Mouse (Mus musculus) left cerebral cortex, adult 8-10 months (tissue): Measurements from ENCODE around the gene Mllt3. TPM values are rescaled to one million over a fixed set of nuclear protein-coding genes. Genes with fewer than 3 reads are reported as not detected.

Experiments used
- DNase-seq, 2 experiments: peaks; one replicate each; pipeline ENCODE4 v3.0.0; 2022; ENCODE audit warnings: low spot score in 2 of 2
- total RNA-seq, 4 experiments: library from RNA; stranded (reverse); gene quantifications; 2 replicates each; pipeline ENCODE4 v1.2.4; 2022

Mllt3 gene
- total RNA-seq, 4 experiments from 2014 or later = 35.3 to 39.1 (median 37.0) TPM

GRCm38 (mm10) chr4:87881995-87882394 lies 151.2 kb downstream of the Mllt3 start:
- DNase-seq = no peak

- no peak for DNase-seq
Observed at GRCm38 (mm10) chr4:87881583-87881982, 151.6 kb downstream of the Mllt3 start.

DNA sequence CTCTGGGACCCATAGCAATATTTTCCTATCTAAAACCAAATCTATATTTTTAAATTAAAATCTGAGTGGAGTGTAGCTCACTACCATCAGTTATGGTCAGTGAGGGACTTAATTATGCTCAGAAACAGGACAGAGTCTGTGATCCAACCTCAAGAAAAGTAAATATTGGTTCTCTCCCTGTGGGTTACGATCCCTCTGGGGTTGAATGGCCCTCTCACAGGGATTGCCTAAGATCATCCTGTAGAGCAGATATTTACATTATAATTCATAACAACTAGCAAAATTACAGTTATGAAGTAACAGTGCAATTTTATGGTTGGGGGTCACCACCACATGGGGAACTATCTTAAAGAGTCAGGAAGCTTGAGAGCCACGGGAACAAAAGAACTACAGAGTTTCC lies 152.9 kb downstream of the Mllt3 start:
- DNase-seq = no peak

DNA sequence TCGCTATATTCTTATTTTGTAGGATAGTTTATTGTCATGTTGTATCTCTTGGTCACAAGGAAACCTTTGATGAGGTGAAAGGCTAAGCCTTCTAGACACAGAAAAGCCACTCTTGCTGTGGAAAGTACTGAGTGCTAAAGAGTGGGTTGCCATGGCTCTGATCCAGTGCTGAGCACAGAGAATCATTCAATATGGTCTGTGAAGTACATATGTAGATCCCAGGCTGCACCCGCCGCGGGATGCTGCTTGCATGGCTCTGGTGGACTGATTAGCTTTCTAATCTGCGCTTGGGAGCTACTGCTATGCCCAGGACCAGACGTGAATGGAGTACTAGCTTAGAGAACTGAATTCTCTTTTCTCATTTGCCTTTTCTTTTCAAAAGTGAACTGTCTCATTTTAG lies 154.5 kb downstream of the Mllt3 start:
- no peak for DNase-seq

GRCm38 (mm10) chr4:87870563-87870962 lies 162.6 kb downstream of the Mllt3 start:
- DNase-seq = no peak

DNA sequence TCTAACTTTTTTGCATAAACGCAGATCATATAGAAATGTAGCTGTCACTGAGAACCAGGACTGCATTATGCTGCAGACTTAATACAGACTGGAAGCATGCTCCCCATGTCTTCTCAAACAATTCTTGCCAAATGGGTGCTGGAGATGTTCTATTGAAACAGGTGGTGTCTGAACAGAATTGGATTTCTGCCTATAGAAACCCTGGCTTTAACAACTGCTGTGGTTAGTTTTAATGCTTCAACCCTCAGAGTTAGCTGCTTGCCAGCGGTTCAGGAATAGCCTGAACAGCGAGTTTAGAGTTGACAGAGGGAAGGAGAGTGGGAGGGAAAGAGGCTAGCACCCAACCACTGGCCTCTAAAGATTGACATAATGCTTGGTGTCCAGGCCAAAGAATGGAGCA lies 166.6 kb downstream of the Mllt3 start:
- DNase-seq = peak in 1 of 2 experiments; percentile 18

DNA sequence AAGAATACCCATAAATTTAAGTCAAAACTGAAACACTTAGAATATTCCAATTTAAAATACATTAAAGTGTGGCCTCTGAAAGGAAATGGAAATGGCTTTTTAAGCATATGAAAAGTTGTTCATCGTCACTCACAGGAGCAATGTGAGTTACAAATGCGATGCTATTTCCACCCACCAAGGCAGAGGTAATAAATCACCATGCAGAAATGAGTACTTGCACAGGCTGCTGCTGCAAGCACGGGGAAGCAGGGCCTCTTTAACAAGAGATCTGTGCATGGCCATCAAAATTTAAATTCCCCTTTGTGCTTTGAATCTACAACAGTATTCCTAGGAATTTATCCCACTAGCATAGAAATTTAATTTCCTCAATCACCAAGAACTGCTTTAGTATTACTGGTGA lies 167.3 kb downstream of the Mllt3 start:
- DNase-seq = no peak

GRCm38 (mm10) chr4:87865041-87865440 lies 168.1 kb downstream of the Mllt3 start:
- no peak for DNase-seq

DNA sequence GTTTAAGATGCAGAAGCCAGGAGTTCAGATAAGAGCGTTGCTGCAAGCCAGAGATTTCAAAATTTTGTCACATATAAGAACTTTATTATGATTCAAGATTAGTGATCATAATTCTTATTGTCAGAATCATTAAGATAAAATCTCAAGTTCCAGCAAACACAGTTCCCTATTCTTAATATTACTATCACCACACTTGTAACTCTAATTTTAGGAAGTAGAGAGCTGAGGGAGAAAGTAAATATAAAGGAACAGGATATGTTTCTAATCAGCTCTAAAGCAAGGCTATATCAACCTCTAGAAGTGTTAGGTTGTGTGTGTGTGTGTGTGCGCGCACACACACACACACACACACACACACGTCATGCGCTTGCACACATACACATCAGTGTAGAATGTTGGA lies 170.0 kb downstream of the Mllt3 start:
- DNase-seq = no peak

GRCm38 (mm10) chr4:87860723-87861122 lies 172.4 kb downstream of the Mllt3 start:
- DNase-seq = no peak

DNA sequence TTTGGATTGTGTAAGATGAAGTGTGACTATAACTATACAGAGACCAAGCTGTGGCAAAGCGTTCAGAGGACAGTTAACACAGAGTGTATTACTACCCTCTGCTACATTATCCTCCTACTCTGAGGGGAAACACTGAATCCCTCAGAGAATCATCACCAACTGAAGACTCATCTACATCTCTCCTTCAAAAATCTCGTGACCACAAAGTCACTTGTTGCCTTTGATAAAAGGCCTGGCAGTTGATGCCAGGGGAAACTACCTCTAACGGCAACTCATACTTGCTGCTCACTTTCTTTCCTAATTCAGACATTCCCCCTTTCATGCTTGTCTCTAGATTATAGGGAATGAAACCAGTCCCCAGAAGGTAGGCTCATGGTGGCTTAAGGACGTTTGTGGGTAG lies 174.0 kb downstream of the Mllt3 start:
- DNase-seq = no peak

- no peak for DNase-seq
Observed at GRCm38 (mm10) chr4:87857982-87858381, 175.2 kb downstream of the Mllt3 start.

DNA sequence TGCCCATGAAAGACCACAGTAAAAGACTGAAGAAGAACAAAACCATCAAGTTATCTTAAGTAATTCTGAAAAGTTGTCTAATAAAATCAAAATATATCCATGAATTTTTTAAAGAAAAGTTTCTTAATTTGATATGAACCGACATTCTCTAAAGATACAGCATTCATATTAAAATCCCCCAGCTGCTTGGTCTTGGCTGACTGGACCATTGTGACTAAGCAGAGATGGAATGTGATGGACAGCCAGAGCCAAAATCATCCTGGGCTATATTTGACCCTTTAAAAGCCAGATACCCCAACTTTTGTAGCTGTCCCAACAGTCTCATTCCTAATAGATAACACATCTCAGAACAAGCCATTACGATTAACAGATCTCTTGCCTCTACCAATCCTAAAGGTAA lies 180.7 kb downstream of the Mllt3 start:
- DNase-seq = no peak

DNA sequence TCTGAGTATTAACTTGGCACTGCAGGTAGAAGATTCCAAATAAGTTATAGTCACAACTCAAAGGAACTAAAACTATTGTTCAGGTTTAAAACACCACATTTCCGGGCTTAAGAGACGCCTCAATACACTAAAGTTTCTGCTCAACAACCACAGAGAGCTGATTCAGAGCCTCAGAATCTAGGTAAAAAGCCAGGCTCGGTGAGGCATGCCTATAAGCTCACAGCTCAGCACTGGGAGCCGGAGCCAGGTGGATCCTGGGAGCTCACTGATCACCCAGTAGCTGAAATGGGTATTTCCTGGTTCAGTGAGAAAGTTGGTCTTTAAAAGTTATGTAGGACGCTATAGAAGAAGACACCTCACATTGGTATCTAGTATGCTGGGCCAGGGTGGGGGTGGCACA lies 183.1 kb downstream of the Mllt3 start:
- no peak for DNase-seq

- DNase-seq = no peak
Observed at GRCm38 (mm10) chr4:87844668-87845210, 188.4 kb downstream of the Mllt3 start.

- no peak for DNase-seq
Observed at GRCm38 (mm10) chr4:87840210-87840910, 192.8 kb downstream of the Mllt3 start.

- no peak for DNase-seq
Observed at GRCm38 (mm10) chr4:87838716-87839115, 194.4 kb downstream of the Mllt3 start.

DNA sequence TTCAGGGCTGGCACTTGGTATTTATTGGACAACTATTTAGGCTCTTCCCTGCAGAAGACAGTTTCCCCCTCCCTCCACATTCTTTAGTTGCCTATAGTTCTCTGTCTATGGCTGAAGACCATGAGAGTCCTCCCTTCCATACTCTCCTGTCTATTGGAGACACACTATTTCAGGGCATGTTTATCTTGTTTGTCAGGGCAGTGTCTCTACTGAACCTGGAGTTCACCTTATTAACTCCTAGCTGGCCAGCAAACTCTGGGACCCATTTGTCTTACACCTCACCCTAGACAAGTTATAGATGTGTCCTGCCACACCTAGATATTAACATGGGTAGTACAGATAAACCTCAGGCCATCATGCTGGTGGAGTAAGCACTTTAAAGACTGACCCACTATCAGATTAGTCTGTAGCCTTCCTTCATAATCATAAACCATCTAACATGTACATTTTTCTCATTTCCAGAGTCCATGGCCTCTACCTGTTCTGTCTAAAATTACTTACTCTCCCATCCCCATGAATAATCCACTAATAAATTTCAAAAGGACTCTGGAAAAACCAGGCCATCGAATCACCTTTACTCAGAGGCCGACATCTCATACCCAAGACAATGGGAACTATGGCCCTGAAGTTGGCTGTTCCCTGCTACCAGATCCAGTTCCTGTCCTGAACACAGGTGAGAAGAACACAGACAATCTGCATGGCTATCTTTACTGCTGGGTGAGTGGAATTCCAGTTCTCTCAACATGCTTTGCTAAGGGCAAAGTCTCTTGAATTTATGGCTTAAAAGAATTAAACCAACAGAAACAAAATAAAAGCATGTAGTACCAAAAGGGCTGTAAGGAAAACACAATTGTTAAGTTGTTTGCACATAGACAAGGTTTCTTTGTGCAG lies 195.4 kb downstream of the Mllt3 start:
- DNase-seq = no peak

DNA sequence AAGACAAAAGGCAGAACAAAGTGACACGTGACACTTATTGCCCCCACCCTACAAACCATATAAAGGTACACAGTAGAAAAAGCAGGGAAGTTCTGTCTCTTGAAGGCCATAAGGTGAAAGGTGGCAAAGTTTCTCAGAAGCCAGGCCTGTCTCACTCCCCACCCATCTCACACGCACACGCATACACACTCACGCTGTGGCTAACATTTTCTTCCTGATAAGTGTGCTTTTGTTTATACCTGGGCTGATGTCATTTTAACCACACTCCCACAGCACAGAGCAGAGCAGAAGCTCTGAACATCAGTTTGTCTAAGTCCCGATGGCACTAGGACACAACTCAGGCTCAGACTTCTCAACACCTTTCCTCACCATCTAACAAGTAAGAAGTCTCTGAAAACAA lies 196.9 kb downstream of the Mllt3 start:
- no peak for DNase-seq

- DNase-seq = no peak
Observed at GRCm38 (mm10) chr4:87835191-87835590, 198.0 kb downstream of the Mllt3 start.

DNA sequence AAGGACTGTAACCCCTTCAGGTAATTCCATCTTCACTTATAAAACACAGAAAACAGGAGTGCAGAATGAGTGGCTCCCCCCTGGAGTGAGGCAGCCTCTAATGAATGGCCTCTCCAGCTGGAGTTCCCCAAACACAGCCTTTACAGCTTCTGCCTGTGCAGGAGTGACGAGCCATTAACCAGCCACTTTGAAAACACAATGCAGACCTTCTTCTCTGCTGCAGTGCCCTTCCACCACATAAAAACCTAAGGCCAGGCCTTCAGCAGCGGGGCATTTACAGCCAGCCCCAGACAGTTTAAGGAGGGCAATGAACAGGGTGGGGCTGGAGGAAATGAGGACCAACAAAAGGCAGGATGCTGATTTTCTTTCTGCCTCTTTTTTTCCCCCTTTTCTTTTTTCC lies 198.9 kb downstream of the Mllt3 start:
- DNase-seq = no peak

DNA sequence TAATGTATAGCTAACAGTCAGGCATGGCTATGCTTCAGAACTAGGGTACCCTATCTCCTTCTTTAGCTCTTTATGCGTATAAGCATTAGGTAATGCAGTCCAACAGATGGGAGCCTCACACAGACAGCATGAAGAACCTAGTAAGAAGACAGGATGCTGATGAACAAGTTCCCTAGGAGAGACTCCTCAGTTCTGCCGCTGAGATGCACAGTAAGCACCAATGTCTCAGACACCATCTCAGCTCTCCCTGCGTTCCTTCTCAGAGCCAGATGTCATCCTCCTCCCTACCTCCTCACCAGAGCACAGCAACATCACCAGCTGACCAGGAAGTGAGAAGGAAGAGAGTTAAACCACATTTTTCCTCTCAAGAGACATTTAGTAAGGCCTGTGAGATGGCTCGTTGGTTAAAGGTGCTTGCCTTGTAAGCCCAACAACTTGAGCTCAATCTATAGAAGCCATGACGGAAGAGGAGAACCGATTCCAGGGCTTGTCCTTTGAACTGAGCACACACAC lies 202.3 kb downstream of the Mllt3 start:
- DNase-seq = no peak
